Mouse (Mus musculus): Measurements from ENCODE around the gene Pik3c2g. TPM values are rescaled to one million over a fixed set of nuclear protein-coding genes. Genes with fewer than 3 reads are reported as not detected.

The Pik3c2g gene
- polyA plus RNA-seq, 1 experiment: 0.91 TPM

- no peak for DNase-seq
- TF ChIP-seq CTCF (IDR thresholded peaks at IDR 0.05; ENCODE audit: insufficient read depth, low read length) (no peak), POLR2A (IDR thresholded peaks at IDR 0.05; ENCODE audit: borderline replicate concordance, extremely low read depth, low read depth, low read length) (no peak)
- H3K4me1 ChIP-seq (ENCODE audit: control insufficient read depth, insufficient read depth, low read length): no peaks in the 10 kb centered on the region
- WGBS: 81% methylated on average over 3 of the region's 3 CpGs
- no peak overlapping the region for H3K4me3 ChIP-seq (replicated peaks; ENCODE audit: extremely low read depth, low read depth, low read length)
Observed at GRCm38 (mm10) chr6:139718416-139718984, 131.5 kb downstream of the Pik3c2g start.

DNA sequence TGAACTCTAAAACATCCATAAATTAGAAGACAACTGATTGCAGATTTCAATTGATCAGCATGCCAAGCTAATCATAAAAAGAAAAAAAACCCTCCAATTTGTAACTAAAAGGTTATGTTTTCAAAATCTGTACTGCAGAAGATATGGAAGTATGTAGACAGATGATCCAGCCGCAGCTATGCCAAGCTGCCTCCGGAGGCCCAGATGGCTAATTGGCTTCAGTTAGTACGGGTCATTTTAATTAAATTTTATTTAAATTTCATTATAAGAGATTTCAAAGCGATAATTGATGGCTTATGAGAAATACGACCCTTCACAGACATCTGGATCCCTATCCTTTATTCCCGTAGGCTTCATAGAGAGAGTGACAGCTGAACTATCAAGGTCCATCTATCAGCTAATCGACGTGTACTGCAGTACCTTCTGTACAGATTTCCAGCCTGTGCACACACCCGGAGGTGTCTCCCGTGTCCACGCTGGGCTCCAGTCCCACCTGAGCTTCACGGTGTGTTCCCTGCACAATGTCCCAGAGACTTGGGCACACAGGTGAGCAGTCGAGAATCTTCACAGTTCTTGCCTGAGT lies 132.7 kb downstream of the Pik3c2g start:
- Histone ChIP-seq H3K4me1 (ENCODE audit: control insufficient read depth, insufficient read depth, low read length) (no peaks in the 10 kb centered on the region), H3K4me3 (replicated peaks; ENCODE audit: extremely low read depth, low read depth, low read length) (no peak overlapping the region)
- TF ChIP-seq POLR2A (IDR thresholded peaks at IDR 0.05; ENCODE audit: borderline replicate concordance, extremely low read depth, low read depth, low read length): no peak
- TF ChIP-seq CTCF (IDR thresholded peaks at IDR 0.05; ENCODE audit: insufficient read depth, low read length): no peak
- no peak for DNase-seq
- WGBS: 86% methylated on average over 13 of the region's 13 CpGs

GRCm38 (mm10) chr6:139735708-139736626 lies 148.9 kb downstream of the Pik3c2g start:
- WGBS: 66% methylated on average over 9 of the region's 9 CpGs
- DNase-seq: no peak
- Histone ChIP-seq H3K4me1 (ENCODE audit: control insufficient read depth, insufficient read depth, low read length) (no peaks in the 10 kb centered on the region), H3K4me3 (replicated peaks; ENCODE audit: extremely low read depth, low read depth, low read length) (no peak overlapping the region)
- TF ChIP-seq CTCF (IDR thresholded peaks at IDR 0.05; ENCODE audit: insufficient read depth, low read length) (no peak), POLR2A (IDR thresholded peaks at IDR 0.05; ENCODE audit: borderline replicate concordance, extremely low read depth, low read depth, low read length) (no peak)

- TF ChIP-seq POLR2A (IDR thresholded peaks at IDR 0.05; ENCODE audit: borderline replicate concordance, extremely low read depth, low read depth, low read length): no peak
- DNase-seq: no peak
- 55% methylated on average over 5 of the region's 5 CpGs for WGBS
- no peak overlapping the region for H3K4me3 ChIP-seq (replicated peaks; ENCODE audit: extremely low read depth, low read depth, low read length)
- H3K4me1 ChIP-seq (ENCODE audit: control insufficient read depth, insufficient read depth, low read length): no peaks in the 10 kb centered on the region
Observed at GRCm38 (mm10) chr6:139738350-139738749, 151.3 kb downstream of the Pik3c2g start.

- Histone ChIP-seq H3K4me1 (ENCODE audit: control insufficient read depth, insufficient read depth, low read length) (no peaks in the 10 kb centered on the region), H3K4me3 (replicated peaks; ENCODE audit: extremely low read depth, low read depth, low read length) (no peak overlapping the region)
- TF ChIP-seq POLR2A (IDR thresholded peaks at IDR 0.05; ENCODE audit: borderline replicate concordance, extremely low read depth, low read depth, low read length) (no peak), CTCF (IDR thresholded peaks at IDR 0.05; ENCODE audit: insufficient read depth, low read length) (no peak)
- no peak for DNase-seq
- 83% methylated on average over 12 of the region's 12 CpGs for WGBS
Observed at GRCm38 (mm10) chr6:139742693-139743432, 155.8 kb downstream of the Pik3c2g start.

- DNase-seq: no peak
- WGBS: 79% methylated on average over 7 of the region's 7 CpGs
- TF ChIP-seq POLR2A (IDR thresholded peaks at IDR 0.05; ENCODE audit: borderline replicate concordance, extremely low read depth, low read depth, low read length): no peak
- no peak for TF ChIP-seq CTCF (IDR thresholded peaks at IDR 0.05; ENCODE audit: insufficient read depth, low read length)
- Histone ChIP-seq H3K4me3 (replicated peaks; ENCODE audit: extremely low read depth, low read depth, low read length) (no peak overlapping the region), H3K4me1 (ENCODE audit: control insufficient read depth, insufficient read depth, low read length) (no peaks in the 10 kb centered on the region)
Observed at GRCm38 (mm10) chr6:139746758-139747479, 159.9 kb downstream of the Pik3c2g start.

DNA sequence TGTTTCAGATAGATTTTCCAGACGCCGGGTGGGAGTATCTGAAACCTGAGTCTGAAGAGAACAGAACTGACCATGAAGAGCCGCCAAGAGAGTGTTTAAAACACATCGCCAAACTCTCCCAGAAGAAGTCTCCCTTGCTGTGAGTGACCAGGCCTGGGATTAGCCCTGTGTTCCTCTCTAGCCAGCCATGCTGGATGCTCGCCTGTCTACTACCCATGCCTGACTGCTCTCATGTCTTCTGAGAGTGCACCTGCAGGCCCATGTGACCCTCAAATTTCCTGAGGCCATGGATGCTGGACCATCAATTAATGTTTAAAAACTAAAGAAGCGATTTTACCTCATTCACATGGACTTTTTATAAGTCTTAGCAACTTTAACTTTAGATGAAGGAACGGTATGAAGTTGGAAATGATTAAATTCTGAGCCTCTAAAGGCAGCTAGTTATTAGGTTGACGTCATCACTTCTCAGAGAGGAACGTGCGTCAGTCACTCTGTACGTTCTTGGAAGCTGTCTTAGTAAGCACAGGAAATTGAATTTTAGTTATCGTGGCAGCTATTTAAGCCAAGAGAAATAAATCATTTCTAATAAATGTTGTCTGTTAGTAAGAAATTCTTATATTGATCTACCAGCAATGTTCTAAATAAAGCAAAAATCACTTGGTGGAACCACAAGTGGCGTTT lies 161.2 kb downstream of the Pik3c2g start:
- WGBS: 80% methylated on average over 13 of the region's 13 CpGs
- no peak overlapping the region for H3K4me3 ChIP-seq (replicated peaks; ENCODE audit: extremely low read depth, low read depth, low read length)
- no peaks in the 10 kb centered on the region for H3K4me1 ChIP-seq (ENCODE audit: control insufficient read depth, insufficient read depth, low read length)
- TF ChIP-seq POLR2A (IDR thresholded peaks at IDR 0.05; ENCODE audit: borderline replicate concordance, extremely low read depth, low read depth, low read length): no peak
- TF ChIP-seq CTCF (IDR thresholded peaks at IDR 0.05; ENCODE audit: insufficient read depth, low read length): no peak
- no peak for DNase-seq

DNA sequence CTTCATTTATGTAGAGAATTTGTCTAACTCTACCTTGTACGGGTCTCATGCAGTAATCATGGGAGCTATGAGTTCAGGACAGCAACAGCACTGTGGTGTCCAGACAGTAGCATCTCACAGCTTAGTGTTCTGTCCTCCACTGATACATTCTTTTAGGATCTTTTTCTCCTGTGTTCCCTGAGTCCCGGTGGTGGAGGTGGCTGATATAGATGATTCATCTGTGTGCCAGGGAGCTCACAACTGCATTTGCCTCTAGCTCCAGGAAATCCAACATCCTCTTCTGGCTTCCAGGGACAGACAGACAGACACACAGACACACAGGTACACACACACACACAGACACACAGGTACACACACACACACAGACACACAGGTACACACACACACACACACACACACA lies 163.6 kb downstream of the Pik3c2g start:
- WGBS: 72% methylated on average over 2 of the region's 2 CpGs
- H3K4me1 ChIP-seq (ENCODE audit: control insufficient read depth, insufficient read depth, low read length): no peaks in the 10 kb centered on the region
- no peak for TF ChIP-seq CTCF (IDR thresholded peaks at IDR 0.05; ENCODE audit: insufficient read depth, low read length)
- TF ChIP-seq POLR2A (IDR thresholded peaks at IDR 0.05; ENCODE audit: borderline replicate concordance, extremely low read depth, low read depth, low read length): no peak
- H3K4me3 ChIP-seq (replicated peaks; ENCODE audit: extremely low read depth, low read depth, low read length): no peak overlapping the region
- no peak for DNase-seq

All from lung, adult 2 months (tissue).